Mouse (Mus musculus) NIH3T3 (cell line): ENCODE measurements around the gene Ncbp3.

Experiments
- DNase-seq: peaks from one replicate; pipeline ENCODE4 v3.0.0-alpha.2; 2012; ENCODE audit warnings: low read depth

The Ncbp3 gene

DNA sequence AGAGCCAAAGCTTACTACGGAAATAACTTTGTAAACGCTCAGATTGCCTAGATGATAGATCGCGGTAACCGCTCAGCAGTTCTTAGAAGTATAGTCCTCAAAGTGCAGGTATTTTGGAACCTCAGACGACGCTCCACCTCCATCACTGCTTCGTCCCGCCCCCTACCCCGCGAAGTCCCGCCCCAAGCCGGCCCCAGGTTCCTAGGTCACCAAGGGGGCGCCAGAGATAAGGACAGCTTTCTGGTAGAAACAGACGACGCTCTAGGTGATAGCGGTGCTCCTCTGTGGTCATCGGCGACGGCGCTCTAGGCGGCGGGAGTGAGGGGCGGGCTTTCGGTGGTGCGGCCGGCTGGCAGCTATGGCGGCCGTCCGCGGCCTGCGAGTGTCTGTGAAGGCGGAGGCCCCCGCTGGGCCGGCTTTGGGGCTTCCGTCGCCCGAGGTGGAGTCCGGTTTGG is at the start of gene Ncbp3:
Gene Ncbp3 (plus strand): TSS at position 242 of the 455 bp plus-strand sequence.
- DNase-seq, result peak; percentile 98

DNA sequence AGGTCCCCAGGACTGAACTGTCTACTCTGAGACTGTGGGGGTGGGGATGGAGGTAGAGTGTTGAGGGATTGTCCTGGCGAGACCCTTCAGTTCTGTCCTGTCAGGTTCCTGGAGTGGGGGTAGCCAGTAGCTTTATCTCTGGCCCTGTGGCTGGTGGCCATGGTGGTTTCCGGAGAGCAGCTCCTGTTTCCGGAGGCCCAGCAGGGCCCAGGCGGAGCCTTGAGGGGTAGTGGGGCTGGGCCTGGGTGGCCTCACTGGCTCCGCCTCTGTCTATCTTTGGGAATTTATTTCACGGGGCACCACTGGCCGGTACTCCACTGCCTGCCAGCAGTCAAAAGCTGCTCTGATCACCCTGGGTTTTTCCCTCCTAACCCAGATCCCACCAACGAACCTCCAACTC is 48.8 kb upstream of the Ncbp3 start, which contains the start of gene P2rx1:
Gene P2rx1 (plus strand): TSS at position 333 of the 400 bp plus-strand sequence.
- DNase-seq, result no peak

DNA sequence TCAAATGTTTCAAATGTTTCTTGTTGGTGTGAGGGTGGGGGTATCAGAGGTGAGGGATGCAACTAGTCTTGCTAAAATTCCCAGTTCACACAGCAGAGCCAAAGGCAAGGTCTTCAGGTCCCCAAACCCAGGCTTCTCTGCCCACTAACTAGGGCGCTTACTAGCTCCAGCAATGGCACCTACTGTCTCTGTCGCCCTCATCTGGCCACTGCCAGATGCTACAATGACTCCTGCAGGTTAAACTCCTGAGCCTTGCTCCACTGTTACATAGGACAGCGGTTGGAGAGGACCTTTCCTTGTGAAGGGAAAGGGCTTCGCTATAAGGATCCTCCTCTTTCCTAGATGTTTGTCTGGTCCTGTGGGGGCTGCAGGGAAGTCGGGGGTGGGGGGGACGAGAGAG is 46.6 kb upstream of the Ncbp3 start:
- peak; percentile 83 for DNase-seq

DNA sequence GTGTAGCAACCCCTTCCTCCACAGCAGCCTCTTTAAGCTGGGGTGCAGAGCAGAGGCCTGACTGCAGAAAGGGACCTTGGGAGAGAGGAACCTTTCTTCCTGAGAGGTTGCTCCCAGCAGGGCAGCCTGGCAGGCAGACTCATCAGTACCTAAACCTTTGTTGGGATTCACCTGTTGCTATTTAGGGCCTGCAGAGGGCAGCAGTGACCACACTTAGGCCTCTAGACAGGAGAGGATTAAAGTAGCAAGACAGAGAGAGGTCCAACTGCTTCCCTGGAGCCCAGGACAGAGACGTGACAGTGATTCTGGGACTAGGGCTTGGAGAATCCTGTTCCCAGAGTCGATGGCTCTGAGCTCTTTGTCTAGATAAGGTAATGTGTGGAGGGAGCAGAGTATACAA is 41.2 kb upstream of the Ncbp3 start:
- peak; percentile 90 for DNase-seq

DNA sequence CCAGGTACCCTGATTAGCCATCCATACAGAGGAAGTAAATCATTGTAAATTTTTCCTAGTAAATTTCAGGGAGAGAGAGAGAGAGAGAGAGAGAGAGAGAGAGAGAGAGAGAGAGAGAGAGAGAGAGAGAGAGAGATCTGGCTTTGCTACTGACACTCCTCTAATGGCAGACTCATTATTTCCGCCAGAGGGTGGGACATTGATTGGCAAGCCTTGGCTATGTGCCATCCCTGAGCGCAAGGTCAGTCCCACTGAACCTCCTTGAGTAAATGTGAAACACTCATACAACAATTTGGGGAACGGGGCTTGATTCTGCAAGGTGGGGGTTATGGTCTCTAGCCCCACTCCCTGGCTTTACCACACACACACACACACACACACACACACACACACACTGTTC is 40.5 kb upstream of the Ncbp3 start:
- no peak for DNase-seq

DNA sequence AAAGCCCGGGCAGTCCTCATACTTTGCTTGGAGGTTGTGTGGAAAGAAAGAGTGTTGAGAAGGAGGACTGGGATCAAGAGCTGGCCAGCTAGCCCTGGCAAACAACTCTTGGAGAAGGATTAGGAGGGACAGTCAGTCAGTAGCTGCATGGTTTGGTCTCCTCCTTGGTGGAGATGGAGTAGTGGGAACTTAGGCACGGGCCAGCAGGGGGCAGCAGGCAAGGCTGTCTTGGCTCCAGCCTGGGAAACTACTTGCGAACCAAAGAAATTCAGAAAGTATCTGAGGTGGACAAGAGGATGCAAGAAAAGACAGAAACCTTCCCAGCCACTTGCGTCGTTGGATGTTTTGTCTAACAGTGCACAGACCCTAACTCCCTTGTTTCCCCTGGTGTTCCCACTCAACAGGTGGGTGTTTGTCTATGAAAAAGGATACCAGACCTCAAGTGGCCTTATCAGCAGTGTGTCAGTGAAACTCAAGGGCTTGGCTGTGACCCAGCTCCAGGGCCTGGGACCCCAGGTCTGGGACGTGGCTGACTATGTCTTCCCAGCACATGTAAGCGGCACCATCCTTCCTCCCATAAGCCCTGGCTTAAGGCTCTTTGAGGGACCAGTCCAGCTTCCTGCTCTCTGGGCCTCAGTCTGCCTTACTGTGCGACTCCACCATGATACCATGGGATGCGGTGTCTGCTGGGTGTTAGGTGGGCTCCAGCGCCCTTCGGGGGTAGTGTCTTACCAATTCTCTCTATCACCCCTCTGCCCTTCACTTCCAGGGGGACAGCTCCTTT is 39.7 kb upstream of the Ncbp3 start:
- peak; percentile 87 for DNase-seq

DNA sequence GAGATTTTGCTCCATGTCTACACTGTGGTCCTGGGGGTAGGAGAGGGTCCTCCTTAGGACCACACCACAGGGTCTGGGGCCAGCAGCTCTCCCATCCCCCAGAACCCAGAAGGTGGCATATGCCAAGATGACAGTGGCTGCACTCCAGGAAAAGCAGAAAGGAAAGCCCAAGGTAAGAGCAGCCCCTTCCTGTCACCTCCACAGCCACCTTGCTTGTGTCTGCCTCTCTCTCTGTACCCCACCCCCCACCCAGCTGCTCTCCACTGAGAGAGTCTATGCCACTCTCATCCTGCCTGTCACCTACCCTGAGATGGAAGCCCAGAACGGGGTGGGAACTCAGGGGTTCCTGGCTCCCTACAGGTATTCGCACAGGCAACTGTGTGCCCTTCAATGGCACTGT is 38.8 kb upstream of the Ncbp3 start:
- no peak for DNase-seq

DNA sequence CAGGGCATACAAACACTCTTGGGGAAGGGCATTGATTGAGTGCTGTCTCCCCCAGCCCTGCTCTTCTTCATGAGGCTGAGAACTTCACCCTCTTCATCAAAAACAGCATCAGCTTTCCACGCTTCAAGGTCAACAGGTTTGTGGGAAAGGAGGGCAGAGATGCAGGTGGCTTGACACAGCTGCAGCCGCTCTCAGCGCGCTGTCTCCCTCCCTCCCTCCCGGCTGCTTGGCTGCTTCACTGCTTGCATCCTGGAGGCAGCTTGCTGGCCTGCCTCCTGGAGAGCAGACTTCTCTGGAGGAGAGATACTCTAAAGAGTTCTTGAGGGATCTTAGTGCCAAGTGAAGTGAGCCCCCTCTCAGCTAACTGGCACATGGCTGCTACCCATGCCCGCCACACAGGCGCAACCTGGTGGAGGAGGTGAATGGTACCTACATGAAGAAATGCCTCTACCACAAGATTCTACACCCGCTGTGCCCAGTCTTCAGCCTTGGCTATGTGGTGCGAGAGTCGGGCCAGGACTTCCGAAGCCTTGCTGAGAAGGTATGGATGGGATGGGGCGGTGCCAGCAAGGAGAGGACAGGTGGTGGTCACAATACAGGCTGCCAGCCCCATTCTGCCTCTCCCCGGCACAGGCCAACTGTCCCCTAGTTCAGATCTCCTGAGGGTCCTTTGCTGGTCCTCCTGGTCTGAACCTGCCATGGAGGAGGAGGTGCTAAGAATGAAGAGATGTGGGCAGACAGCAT is 37.9 kb upstream of the Ncbp3 start:
- no peak for DNase-seq

DNA sequence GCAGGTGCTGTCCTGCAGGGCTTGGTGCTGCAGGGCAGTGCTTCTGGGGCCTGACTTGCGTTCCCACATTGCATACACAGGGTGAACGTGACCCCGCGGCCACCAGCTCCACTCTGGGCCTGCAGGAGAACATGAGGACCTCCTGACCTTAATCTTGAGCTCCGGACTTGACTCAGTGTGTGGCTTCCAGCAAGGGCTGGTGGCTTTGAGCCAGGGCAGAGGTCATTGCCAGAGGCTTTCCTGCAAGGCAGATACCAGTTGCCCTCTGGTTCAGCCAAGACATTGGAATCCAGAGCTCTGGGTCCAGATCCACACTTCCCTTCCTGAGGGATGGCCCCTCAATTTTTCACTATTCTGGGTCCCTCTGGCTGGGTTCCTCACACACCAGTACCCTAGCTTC is 33.6 kb upstream of the Ncbp3 start:
- DNase-seq, result no peak

DNA sequence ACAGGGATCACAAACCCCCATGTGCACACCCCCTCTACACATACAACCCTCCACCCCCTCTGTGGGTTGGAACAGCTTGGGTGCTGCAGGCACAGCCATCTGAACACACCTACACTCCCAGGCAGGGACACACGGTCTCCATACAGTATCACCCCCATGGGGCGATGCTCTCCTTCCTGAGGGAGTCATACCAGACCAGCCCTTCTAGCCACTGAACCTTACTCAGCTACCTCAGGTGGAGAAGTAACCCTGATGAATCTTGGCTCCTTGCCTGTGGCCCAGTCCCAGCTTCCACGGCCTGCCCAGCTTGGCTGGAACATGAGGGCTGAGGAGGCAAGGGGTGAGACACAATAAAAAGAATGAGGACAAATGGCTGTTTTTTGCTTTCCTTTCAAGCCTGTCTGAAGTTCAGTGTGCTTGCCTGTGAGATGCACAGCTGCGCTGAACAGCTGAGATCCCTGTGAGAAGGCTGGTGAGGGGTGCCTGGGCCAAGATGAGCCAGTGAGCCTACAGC is 32.7 kb upstream of the Ncbp3 start:
- DNase-seq, result peak; percentile 42

DNA sequence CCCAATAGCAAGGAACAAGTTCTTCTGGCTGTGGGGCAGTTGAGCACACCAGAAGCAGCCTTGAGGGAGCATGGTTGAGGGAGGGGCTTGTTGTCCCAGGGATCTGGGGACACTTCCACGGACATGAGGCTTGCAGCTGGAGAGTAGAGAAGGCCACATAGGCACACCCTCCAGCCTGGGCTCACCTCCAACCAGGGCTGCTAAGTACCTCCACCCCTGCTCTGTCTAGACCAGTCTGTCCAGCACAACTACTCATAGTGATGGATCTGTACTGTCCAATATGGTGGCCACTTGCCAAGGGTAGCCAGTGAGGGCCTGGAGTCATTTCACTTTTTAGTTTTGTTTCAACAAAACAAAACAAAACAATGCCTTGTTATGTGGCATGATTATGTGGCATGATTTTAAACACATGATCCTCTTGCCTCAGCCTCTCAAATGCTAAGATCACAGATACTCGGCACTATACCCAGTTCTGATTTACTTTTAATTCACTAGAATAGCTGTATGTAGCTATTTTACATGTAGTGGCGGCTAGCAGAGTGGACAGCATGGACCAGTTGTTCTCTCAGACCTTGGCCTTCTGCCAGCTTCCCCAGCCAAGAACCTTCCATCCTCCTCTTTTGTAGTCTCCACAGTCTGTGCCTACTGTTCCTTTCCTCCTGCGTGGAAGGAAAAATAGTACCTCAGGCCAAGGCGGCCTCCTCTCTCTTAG is 32.0 kb upstream of the Ncbp3 start:
- DNase-seq, result peak; percentile 65

DNA sequence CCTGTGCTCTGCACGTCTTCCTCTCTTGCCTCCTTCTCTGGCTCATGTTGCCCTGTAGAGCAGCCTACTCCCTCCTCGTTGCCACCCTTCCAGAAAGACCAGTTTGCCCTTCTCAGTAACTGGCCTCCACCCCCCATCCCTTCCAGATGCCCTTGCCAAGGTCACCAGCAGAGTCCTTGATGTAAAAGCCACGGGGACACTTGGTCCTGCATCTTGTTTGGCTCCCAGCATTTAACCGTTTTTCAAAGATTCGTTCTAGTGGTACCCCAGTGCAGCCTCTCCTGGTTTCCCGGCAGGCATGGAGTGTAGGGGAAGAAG is 31.5 kb upstream of the Ncbp3 start:
- no peak for DNase-seq

DNA sequence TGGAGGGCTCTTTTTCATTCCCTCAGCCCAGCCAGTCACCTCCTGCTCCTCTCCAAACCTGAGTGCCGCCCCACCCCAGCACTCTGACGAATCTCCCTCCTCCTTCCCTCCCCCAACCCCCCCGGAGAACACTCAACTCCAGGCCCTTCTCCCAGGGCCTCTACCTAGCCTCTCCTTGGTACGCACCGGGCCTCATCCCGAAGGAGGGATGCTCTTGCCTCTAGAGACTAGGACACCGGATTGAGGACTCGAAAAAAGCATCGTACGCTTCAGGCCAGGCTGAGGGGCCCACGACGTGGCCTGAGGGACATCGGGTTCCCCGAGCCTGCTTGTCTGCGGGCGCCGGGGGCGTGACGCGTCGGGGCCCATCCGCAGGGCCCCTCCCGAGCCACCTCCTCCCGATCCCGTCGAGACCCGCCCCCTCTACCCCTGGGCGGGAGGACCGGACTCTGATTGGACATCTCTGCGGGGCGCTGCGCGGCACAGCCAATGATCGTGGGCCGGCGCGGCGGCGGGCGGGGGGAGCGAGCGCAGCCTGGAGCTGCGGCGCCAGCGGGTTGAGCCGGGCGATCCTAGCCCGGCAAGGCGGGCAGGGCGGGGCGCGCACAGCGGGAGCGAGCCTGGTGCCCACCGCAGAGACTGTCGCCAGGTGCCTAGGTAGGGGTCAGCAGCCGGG is 29.0 kb upstream of the Ncbp3 start, which contains the start of gene Camkk1:
Gene Camkk1 (plus strand): TSS at position 538 of the 676 bp plus-strand sequence.
- peak; percentile 97 for DNase-seq

DNA sequence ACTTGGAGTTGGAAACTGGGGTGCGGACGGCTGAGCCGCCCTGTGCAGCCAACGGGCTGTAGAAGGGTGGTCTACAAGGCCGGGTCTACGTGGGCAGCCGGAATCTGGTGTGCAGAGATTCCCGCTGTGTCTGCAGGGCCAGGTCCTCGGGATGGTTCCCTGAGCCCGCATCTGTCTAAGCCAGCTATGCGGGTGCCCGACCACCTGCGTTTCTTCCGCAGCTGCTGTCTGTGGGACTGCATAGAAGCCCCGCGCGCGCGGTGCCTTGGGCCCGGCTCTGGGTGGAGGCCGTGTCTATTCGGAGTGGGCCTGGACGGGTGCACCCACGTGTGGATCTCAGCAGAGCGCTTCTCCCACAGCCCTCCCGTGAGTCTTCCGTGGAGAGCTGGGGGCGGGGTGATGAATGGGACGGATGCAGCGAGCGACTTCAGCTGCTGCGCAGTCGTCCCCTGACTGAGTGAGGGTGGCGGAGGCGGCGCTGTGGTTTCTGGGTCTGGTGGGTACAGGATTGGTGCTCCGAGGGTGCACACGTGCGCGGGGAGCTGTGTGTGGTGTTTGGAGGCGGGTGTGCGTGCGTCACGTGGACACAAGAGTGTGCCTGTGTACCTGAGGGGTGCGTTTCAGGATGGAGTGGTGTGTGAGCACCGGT is 28.3 kb upstream of the Ncbp3 start:
- DNase-seq, result peak; percentile 20

DNA sequence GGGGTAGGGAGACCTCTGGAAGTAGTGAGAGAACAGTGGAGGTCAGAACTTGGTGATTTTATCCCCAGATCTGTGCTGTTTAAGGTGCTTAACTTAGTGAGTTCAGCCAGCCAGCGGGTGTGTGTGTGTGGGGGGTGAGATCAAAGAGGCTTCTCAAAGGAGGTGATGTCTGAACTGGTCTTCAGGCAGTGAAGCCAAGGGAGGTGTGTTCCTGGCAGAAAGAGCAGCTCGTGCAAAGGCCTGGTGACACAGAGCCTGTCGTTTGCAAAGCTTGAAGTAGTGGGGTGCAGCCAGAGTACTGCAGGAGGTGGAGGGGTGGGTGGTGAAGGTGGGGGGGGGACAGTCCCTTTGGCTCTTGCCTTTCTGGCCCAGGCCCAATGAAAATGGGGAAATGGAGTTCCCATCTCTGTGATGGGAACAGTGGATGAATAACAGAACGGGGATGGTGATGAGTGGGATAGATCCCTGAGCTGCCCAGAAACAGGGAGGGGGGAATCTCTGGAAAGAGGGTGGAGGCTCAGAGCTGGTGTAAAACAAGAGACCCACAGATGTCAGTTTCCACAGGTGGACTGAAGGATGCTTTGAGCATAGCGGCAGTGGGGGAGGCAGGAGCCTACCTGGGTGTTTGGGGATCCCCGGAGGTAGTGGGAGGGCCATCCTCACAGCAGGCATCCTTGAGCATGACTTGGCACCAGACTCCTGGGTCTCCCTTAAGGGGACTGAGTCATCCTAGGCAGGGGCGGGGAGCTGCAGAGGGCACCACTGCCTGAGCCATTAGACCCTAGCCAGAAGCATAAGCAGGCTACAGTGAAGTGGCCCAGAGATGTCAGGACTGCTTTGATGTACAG is 26.4 kb upstream of the Ncbp3 start:
- DNase-seq, result peak; percentile 65

DNA sequence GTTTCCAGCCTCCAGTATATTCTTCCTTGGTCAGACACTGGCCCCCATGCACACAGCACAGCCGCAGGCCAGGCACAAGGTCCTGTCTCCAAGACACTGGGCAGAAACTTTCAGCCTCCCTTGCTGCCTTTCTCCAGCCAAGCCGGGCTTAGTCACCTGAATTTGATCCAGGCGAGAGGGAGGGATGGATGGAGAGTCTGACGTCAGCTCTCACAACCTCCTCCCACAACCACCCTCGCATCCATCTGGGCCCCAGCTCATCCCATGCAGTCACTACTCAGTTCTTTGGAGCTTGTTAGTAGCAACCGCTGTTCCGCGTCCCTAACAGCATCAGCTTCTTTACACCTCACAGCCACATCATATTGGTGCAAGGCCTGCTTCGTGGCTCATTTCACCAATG is 24.5 kb upstream of the Ncbp3 start:
- DNase-seq, result peak; percentile 96

DNA sequence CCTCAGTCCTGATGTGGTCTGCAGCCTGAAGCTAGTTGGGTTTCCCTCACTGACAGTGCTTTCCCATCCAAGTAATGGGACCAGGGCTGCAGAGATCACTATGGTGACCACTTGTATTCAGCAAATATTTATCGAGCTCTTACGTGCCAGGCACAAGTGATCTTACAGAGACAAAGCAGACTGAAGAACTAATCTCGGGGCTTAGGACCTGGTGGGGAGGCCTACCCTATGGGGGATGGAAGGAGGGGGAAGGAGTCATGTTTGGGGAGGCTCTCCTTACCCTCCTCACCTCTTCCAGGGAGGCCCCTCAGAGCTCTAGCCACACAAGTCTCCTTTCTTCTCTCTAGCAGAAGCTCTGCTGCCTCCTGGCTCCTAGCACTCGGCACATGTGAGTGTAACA is 23.8 kb upstream of the Ncbp3 start:
- DNase-seq, result no peak

DNA sequence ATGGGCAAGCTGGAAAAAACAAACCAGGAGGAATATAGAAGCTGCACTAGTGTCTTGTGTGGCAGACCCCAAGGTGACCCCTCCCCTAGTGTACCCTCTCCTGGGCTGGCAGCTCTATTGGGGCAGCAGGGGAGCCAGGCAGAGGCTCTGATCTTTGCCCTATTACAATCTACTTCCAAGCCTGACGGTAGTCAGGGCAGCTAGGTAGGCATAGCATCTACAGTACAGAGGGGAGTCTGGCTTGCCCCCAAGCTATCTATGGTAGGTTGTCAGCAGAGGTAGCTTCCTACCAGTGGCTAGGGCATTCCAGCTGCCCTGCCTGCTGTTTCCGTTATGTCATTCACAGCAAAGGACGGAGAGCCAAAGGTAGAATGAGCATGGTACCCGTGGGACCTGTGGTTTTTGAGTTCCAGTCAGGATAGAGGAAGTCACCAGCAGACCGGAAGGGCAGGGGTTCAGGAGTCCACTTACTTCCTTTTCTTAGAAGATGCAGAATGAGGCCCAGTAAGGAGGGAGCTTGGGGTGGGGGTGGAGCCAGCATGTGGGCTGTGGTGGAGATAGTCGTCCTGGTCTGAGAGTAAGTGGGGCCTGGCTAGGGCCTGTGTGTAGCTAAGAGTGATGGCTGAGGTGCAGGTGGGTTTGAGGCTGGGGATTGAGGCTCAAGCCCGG is 23.2 kb upstream of the Ncbp3 start:
- no peak for DNase-seq

DNA sequence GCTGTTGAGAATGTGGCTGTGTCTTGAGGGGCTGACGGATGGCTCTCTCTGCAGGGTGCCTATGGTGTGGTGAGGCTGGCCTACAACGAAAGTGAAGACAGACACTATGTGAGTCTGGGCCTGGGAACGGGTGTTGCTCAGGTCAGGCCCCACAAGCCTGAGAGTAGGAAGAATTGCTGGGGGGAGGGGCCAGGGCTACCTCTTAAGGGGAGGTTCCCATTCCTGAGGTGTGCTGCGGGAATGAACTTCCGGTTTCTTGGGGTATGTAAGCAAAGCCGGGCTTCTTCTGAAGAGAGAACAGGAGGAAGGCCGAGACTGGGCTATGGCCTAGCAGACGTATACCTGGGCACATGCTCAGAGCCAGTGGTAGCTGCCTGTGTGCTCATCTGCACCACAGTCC is 20.6 kb upstream of the Ncbp3 start:
- DNase-seq, result no peak
